In genomic region chr15:38597458-38597857, GRCm38 (mm10) we compare ENCODE assay signal across 12 mouse cellular contexts.
"Had no signal": no experiment of that assay in that cellular context is flagged by ENCODE, and none has a peak within 500 bp of the region (broad histone marks: within the 10 kb centered on the region; RNA-seq: fewer than 3 reads in every experiment).

No protein-coding gene starts in this region.

- H3K36me3 ChIP-seq: liver, embryonic 13.5 days had no signal

- H3K9ac ChIP-seq: liver, embryonic 13.5 days had no signal

- H3K27ac ChIP-seq: left cerebral cortex, adult 2 months; liver, embryonic 13.5 days had no signal

- H3K4me3 ChIP-seq: left cerebral cortex, adult 2 months; liver, embryonic 13.5 days had no signal

- H3K4me2 ChIP-seq: liver, embryonic 13.5 days; midbrain, embryonic 11.5 days had no signal

- H3K9me3 ChIP-seq: liver, embryonic 13.5 days had no signal

- DNase-seq: kidney, postnatal 10 days; kidney, postnatal 36 days; layer of hippocampus, postnatal 36 days; liver, embryonic 13.5 days; lung, adult 2 months; lung, postnatal 14 days; lung, postnatal 4 days; midbrain, embryonic 14.5 days; thymus, adult 18-20 months; thymus, postnatal 36 days had no signal
